Mouse (Mus musculus): ENCODE measurements around the gene Brca1.

DNA sequence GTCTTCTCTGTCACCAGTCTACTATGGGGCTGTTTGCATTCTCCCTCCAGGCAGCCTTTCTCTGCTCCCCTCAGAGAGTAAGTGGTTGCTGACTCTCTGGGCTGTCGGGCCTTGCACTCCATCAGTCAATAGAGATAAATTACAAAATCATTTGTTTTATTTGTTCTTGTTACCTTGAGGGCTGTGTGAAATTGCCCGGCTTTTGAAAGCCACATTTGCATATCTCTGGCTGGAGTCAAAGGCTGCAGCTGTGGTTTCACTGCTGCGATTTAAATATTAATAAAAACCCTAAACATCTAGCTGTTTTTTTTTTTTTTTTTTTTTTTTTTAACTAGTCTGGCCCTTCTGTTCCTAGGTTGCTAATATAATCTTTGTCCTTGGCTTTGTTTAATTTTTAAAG, 68.0 kb downstream of the Brca1 start:
- TF ChIP-seq CTCF (IDR thresholded peaks at IDR 0.05; ENCODE audit: extremely low read depth, insufficient read depth, low read length) (no peak), POLR2A (IDR thresholded peaks at IDR 0.05; ENCODE audit: extremely low read depth, insufficient read depth, low read length) (no peak)

Measured in cortical plate, adult 2 months (tissue).